Mouse (Mus musculus) limb, embryonic 15.5 days (tissue): Measurements from ENCODE around the gene Rasgef1c. TPM values are rescaled to one million over a fixed set of nuclear protein-coding genes. Genes with fewer than 3 reads are reported as not detected.

Experiments used
- microRNA-seq: library from miRNA; unstranded; fragments of <30 nt; microRNA quantifications from one replicate; pipeline ENCODE4, GENCODE M21; 2016
- polyA plus RNA-seq: library from polyadenylated mRNA; unstranded; fragments of >200 nt; fragmentation: Nextera tagmentation; extraction: Ambion mirVana; gene quantifications from 2 replicates; pipeline ENCODE4 v1.2.1, GENCODE M21; 2015

Rasgef1c gene
- polyA plus RNA-seq, 1 experiment from 2014 or later: 0.76 TPM

Small RNA genes within 50 kb of the gene (microRNA-seq; reads per million reads assigned to microRNA genes)
- gene Gm23492: not detected

Other genes starting within 250 kb of the Rasgef1c start
- gene Scgb3a1, start 238.2 kb upstream of the Rasgef1c start, polyA plus RNA-seq: not detected in 2 replicates
- 40.1 and 47.9 TPM in 2 replicates for gene Cnot6, start 189.1 kb upstream of the Rasgef1c start, polyA plus RNA-seq
- 32.0 and 34.3 TPM in 2 replicates for gene Gfpt2, start 107.7 kb upstream of the Rasgef1c start, polyA plus RNA-seq
- gene Mapk9, start 55.1 kb upstream of the Rasgef1c start, polyA plus RNA-seq: 31.6 and 33.2 TPM in 2 replicates
- gene Rnf130, start 123.5 kb downstream of the Rasgef1c start, polyA plus RNA-seq: 74.5 and 77.3 TPM in 2 replicates
- 45.9 and 46.0 TPM in 2 replicates for gene Tbc1d9b, start 229.6 kb downstream of the Rasgef1c start, polyA plus RNA-seq